Mouse (Mus musculus): ENCODE results near the gene Man2b1. TPM values are rescaled to one million over a fixed set of nuclear protein-coding genes. Genes with fewer than 3 reads are reported as not detected.
A peak's percentile ranks its signal among the peaks of the same experiment; 100 is the strongest.

The Man2b1 gene
- 40.2 and 46.9 TPM in 2 replicates for polyA plus RNA-seq (2012; rRNA removed)

DNA sequence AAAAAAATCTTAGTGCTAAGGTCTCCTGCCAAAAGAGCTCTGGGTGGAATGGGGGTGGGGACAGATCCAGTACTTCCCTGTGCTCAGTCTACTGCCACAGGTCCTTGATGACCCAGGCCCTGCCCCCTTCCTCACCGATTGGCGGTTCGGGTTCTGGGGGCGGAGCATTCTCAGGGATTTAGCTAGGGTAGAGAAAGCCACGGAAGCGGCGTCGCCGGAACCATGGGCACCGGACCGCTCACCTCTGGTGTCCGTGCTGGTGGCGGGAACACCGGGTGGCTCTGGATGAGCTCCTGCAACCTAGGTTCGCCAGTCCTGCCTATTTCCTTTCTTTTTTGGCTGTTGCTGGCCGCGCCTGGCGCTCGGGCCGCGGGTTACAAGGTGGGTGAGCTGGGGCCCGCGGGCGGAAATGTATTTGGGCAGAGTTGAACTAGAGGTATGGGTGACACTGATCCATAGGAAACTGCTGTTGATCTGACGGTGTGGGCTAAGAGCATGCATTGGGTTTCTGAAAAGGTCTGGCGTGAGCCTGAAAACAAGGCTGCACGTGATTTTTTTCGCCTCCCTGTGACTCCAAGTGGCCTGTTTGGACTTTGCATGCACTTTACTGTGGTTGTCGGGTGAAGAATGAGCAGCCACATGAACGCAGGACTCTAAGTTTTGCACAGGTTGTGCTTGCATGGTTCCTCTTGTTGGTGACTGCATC lies at the start of gene Man2b1:
Gene Man2b1 (plus strand): TSS at position 163 of the 706 bp plus-strand sequence.
- peak; percentile 88 to 93 for DNase-seq (ENCODE audit: extremely low spot score in 1 of 2, low spot score in 1 of 2)

DNA sequence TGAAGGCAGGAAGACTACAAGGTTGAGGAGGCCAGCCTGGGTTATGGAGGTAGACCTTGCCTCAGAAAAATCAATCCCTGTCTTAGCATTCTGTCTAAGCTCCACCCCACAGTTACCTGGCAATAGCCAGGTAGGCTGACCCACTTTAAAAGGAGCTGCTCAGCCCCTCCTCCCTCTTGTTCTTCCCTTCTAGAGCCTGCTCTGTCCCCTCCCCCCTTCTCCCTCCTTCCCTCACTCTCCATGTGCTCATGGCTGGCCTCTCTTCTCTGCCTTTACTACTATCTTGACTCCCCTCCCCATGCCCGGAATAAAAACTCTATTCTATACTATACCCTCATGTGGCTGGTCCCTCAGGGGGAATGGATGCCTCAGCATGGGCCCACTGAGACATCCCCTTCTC lies 49.2 kb upstream of the Man2b1 start:
- no peak for DNase-seq (ENCODE audit: extremely low spot score in 1 of 2, low spot score in 1 of 2)

DNA sequence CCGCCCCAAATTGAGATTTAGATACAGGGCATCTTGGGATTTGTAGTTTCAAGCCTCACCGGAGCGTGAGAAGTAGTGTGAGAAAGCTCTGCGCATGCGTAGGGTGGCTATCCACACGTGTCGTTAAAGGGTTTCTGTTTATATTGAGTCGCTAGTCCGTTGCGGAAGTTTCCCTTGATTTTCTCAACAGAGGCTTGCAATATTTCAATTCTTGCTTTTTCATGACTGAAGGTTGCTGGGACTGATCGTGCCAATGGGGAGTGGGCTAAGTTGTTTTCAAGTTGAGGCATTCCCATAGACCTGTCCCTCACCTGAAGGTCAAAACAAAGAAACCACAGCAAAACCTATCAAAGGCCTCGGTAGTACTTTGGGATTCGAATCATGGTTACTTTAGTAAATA lies 48.3 kb upstream of the Man2b1 start:
- peak in 1 of 2 experiments; percentile 81 for DNase-seq (ENCODE audit: extremely low spot score in 1 of 2, low spot score in 1 of 2)

DNA sequence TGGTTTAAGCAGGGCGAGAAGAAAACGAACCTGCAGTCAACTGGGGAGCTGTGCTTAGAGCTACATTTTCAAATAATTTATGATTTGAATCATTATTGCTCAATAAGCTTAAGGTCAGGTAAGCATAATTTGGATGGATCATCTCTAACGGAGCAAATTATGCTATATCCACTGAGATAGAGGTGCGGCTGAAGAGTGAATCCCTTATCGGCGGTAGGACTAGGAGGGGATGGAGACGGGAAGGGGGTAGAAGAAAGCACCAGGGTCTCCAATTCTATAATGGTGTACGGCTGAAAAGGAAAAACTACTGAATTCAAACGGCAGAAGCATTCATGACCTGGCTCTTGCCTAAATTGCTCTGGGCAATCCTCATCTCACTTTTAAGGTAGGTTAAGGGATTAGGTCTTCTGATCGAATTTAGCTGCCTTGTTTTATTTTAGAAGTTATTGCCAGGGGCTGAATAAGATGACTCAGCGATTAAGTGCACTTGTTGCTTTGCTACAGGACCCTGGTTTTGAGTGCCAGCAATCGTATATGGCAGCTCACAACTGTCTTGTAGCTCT lies 47.8 kb upstream of the Man2b1 start:
- DNase-seq (ENCODE audit: extremely low spot score in 1 of 2, low spot score in 1 of 2) = no peak

DNA sequence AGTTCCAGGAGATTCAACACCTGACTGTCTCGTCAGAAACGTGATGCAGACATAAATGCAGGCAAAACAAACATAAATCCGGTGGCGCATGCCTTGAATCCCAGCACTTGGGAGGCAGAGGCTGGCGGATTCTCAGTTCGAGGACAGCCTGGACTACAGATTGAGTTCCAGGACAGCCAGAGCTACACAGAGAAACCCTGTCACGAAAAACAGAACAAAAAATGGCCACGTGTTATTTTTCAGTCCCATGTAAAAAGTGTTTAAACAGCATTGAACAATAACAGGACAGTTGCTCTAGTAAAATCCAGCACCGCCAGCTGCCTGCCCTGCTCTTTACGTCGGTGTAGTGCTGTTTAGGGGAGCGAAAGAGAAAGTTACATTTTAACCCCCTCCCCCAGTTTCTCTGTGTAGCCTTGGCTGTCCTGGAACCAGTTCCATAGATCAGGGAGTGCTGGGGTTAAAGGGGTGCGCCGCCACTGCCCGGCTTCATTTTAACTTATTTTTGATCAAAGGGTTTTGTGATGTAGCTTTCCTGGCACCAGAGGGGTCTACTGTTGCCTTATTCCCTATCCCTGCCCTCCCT lies 47.3 kb upstream of the Man2b1 start:
- no peak for DNase-seq (ENCODE audit: extremely low spot score in 1 of 2, low spot score in 1 of 2)

DNA sequence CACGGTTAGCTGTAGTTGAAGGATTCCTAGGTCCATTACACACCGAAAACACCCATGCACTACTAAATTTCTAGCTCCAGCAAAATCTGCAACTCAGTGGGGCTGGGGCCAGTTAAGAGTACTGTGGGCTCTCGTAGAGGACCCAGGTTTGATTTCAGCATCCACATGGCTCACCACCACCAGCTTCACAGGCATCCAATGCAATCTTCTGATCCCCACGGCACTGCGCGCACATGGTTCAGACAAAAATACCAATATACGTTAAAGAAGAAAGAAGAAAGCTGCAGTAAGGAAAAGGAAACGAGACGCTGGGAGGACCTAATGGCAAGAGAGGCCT lies 46.7 kb upstream of the Man2b1 start:
- DNase-seq (ENCODE audit: extremely low spot score in 1 of 2, low spot score in 1 of 2) = no peak

DNA sequence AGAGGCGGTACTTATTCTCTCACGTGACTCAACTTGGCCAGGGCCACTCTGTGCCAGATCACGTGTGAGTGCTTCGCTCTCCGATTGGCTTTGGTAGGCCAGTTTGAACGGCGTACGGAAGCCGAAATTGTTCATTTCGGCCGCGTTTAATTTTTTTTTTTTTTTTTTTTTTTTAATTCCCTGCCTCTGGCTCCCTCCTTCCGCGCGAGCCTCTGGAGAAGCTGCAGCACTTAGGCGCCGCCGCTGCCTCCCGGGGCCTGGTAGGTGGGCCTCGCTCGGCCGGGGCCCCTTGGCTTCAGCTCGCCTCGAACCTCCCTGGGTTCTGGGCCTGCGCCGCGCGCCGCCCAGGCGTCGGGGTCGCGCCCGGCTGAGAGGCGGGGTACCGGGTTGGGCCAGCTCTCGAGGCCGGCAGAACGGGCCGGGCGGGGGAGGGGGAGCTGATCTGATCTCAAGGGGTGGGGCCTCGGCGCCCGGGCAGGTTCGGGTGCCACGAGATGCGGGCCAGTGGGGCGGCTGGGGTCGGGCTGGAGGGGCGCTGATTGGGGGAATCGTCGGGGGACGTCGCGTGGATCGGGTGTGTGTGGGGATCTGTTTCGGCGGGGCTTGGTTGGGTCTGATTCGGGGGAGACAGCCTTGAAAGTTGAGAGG lies 46.2 kb upstream of the Man2b1 start, which contains the start of gene Tnpo2:
Gene Tnpo2 (plus strand): TSS at position 198 of the 648 bp plus-strand sequence.
- peak; percentile 92 to 95 for DNase-seq (ENCODE audit: extremely low spot score in 1 of 2, low spot score in 1 of 2)

DNA sequence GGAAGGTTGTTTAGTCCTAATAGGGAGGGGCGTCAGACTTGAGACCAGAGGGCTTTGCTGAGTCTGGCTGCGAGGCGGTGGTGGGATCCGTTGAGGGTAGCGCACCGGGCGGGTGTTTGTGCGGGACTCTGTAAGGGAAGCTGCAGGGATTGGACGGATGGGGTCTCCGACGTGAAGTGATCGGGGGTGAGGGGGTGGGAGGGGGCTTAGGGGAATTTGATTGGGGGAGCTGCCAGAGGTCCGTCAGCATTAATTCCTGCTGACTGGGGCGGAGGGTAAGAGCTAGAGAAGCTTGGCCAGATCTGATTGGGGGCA lies 45.7 kb upstream of the Man2b1 start:
- DNase-seq (ENCODE audit: extremely low spot score in 1 of 2, low spot score in 1 of 2) = no peak

DNA sequence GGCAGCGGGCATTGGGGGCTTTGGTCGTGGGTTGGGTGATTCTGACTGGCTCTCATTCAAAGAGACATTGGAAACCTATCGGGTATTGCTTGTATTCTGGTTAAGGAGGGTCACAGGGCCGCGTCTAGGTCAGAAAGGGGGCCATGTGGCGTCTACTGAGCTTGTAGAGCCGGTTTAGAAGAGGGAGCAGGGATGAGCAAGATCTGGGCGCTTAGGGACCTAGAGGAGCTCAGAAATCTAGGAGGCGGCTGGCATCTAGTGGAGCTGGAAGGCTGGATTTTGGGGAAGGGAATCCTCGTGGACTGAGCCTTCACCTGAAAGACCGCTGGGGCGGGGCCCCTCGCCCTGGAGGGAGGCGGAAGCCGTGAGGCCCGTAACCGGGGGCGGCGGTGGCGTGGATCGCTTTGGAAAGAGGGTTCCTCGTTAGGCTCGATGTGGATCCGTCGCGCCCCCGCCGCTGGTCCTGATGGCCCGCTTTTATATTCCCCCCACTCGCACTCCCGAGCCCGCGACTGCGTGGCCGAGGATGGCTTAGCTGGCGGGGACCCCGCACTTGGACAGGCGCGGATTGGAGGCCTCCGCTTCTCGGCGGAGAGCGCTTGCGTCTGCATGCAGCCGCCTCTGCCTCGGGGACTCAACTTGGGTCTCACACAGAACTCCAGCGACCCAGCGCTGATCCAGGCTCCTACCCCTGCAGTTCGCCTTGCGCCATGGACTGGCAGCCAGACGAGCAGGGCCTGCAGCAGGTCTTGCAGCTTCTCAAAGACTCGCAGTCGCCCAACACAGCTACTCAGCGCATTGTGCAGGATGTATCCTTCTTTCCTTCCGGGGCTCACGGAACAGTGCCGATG lies 45.2 kb upstream of the Man2b1 start:
- DNase-seq (ENCODE audit: extremely low spot score in 1 of 2, low spot score in 1 of 2) = peak in 1 of 2 experiments; percentile 62

DNA sequence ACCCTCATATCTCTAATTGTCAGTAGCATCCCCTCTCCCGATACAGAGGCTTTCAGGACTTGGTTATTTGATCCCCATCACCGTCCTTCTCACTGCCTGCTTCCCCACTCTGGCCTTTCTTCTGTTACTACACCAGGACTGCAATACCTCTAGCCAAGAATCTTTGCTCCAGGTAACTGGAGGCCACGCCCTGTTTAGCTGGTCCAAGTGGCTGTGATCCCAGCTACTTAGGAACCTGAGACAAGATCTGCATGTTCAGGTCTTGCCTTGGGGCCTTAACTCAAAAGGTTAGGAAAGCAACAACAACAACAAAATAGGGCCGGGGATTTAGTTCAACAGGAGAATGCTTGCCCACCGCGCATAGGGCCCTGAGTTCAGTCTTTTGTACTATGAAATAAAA lies 39.5 kb upstream of the Man2b1 start:
- no peak for DNase-seq (ENCODE audit: extremely low spot score in 1 of 2, low spot score in 1 of 2)

DNA sequence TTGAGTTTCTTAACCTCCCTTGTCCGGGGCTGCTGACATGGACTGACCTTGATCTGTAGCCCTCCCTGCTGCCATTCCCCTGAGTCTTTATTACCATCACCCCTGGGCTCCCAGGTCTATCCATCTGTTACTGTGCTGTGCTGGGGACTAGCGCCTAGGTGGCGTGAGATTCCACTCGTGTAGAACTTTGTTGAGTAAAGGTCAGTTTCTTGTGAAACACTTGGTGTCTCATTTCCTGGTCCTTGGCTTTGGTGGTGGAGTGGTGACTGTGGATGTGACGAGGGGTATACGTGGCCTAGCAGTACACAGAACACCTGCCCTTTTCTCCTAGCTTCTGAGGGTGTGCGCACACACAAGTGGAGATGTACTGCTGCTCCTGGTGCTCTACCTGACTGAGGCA lies 25.7 kb upstream of the Man2b1 start:
- DNase-seq (ENCODE audit: extremely low spot score in 1 of 2, low spot score in 1 of 2) = no peak

DNA sequence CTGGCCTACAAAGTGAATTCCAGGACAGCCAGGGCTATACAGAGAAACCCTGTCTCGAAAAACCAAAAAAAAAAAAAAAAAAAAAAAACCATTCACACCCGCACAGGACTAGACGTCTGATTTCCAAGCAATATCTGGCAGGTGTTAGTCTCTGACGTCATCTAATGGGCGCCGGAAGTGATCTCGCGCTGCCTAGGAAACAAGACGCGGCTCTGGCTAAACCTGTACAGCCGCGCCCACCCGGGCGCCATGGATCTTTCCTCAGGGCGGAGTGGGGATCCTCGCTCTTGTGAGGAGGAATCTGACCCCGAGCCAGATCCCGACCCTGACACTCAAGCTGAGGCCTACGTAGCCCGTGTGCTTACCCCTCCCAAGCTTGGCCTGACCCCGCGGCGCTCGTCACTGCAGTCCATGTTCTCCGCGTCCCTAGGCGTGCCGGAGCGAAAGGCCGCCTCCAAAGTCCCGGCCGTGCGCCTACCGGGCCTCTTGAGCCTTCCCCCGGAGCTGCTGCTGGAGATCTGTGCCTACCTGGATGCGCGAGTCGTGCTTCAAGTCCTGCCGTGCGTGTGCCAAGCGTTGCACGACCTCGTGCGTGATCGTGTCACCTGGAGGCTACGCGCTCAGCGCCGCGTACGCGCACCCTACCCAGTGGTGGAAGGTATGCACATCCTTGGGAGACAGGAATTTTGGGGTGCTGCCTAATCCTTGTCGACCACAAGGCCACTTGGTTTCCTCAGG lies 23.0 kb upstream of the Man2b1 start, which contains the start of gene Fbxw9:
Gene Fbxw9 (plus strand): TSS at position 177 of the 738 bp plus-strand sequence.
- peak; percentile 90 to 96 for DNase-seq (ENCODE audit: extremely low spot score in 1 of 2, low spot score in 1 of 2)

DNA sequence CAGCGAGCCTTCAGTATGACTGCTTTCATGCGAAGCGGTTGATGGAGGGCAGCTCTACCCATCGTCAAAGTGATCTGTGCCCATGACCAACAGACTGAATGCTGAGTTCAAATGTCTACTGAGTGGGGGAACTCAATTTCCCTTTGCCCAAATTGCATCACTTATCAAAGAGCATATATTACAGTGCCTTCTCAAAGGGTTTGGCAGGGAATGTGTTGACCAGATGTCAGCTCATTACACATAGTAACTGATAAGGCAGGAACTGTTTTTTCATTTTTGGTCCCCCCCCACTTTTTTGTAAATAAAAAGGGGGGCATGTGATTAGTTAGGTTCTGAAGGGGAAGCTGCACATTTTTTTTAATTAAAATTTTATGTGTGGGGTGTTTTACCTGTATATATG lies 20.5 kb upstream of the Man2b1 start:
- DNase-seq (ENCODE audit: extremely low spot score in 1 of 2, low spot score in 1 of 2) = no peak

DNA sequence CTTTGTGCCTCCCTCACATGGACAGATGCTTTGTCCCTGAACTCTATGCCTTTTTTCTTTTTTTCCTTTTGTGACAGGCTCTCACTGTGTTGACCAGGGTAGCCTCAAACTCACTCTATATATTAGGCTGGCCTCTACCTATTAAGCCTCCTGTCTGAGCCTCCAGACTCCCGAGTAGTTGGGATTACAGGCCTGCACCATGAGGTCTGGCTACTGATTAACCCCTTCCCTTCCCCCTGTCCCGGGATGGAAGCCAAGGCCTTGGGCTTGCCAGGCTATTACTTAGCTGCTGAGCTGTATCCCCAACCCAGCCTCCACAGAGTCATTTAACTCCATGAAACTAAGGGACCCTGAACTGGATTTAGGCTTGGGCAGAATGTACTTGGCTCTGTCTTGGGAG lies 17.9 kb upstream of the Man2b1 start:
- DNase-seq (ENCODE audit: extremely low spot score in 1 of 2, low spot score in 1 of 2) = no peak

DNA sequence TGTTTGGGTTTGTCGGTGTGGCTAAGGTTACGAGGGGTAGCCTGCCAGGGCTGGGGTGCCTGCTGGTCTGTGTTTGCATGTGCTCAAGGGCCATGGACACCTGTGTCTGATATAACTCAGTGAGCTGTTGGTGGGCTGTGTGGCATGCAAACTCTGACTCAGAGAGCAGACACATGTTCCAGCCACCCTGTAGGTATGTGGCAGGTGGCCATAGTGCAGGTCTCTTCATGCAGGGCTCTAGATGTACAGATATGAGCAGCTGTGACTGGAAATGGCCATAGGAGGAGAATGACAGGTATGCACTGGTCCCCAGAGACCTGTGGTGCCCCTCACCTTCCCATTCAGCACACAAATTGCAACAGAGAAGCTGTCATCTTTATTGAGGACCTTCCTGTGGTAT lies 15.9 kb upstream of the Man2b1 start:
- DNase-seq (ENCODE audit: extremely low spot score in 1 of 2, low spot score in 1 of 2) = no peak

DNA sequence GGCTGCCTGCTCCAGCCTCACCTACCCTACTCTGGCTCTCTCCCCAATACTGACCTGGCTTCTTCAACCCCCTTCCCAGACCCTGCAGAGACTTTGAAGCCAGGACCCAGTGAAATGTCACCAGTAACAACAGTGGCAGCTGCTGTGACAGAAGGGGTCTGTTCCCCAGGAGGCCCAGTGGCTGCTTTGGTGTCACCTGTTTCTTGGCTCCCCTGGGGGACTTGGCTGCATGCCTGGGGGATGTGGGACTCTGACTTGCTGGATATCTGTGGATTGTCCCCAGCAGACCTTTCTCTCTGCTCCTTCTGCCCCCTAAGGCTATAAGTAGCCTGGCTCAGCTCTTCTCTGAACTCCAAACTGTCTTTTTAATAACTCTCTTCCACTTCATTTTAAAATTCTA lies 15.1 kb upstream of the Man2b1 start, which contains the start of gene Gm5741:
Gene Gm5741 (minus strand): TSS at position 1 of the 400 bp plus-strand sequence.
- no peak for DNase-seq (ENCODE audit: extremely low spot score in 1 of 2, low spot score in 1 of 2)

DNA sequence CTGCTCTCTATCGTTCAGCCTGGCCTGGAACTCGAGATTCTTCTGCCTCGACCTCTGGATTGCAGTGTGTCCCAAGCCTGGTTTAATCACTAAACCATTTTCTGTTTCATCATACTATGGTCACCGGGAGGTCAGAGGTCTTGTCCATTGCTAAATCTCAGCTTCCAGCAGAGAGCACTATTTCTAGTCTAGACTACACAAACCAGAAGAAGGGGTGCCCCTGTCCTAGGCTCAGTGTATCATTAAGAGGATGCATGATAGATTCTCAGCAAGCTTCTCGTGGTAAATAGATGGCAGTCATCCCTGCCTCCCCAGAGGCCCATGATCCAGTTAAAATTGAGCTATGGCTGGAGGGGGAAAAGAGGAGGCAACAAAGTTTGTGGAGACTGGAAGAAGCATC lies 12.0 kb upstream of the Man2b1 start:
- no peak for DNase-seq (ENCODE audit: extremely low spot score in 1 of 2, low spot score in 1 of 2)

DNA sequence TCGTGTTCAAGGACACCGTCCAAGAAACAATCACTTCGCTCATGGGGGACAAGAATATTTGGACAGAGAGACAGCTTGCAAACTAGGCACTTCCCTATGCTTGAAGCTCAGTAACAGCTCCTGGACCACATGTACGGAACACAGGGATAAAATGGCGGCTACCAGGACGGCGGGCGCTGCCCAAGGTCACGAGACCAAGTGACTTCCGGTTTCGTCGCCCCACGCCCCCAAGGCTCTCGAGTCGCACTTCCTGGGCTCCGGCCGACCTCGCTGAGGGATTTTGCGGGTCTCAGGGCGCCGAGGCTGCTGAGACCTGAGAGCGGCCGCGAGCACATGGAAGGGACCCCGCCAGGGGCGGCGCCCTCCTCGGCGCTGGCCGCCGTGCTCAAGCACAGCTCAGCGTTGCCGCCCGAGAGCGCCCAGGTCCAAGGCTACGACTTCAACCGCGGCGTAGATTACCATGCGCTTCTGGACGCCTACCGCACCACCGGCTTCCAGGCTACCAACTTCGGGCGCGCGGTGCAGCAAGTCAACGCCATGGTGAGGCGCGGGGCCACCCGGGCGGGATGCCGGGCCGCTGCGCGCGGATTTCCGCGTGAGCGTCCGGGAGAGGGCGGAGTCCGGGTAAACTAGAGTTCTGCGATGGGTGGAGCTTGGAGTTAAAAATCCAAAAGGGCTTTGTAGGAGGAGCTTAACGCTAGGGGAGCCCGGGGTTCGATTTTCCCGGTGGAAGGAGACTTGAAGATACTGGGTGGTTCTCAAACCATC lies 11.4 kb upstream of the Man2b1 start, which contains the start of gene Dhps:
Gene Dhps (plus strand): TSS at position 244 of the 768 bp plus-strand sequence.
- peak; percentile 85 to 94 for DNase-seq (ENCODE audit: extremely low spot score in 1 of 2, low spot score in 1 of 2)

DNA sequence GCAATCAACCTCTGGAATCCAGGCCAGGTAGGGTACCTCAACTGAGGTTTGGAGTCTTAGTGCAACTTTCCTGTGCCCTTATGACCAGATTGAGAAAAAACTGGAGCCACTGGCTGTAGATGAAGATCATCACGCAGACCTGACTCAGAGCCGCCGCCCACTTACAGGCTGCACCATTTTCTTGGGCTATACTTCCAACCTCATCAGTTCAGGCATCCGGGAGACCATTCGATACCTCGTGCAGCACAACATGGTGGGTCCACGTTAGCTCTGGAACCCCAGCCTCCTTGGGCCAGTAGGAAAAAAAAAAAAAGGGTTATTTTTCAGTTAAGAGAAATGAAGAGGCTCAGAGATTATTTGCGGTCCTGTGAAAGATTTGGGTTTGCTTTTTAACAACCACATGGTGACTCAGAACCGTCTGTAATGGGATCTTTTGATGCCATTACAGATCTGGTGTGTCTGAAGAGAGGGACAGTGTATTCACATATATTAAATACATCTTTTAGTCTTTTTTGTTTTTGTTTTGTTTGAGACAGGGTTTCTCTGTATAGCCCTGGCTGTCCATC lies 10.6 kb upstream of the Man2b1 start:
- DNase-seq (ENCODE audit: extremely low spot score in 1 of 2, low spot score in 1 of 2) = peak in 1 of 2 experiments; percentile 40

Data from frontal cortex, adult 2 months (tissue).